Mouse (Mus musculus) hindbrain, embryonic 16.5 days (tissue): ENCODE measurements at regions not wholly inside any gene's neighbourhood (a gene's known extent, or its start where the extent isn't known, plus 50 kb on each side); places are given as distances from the start of the nearest gene placed in this dataset.
A peak's percentile ranks its signal among the peaks of the same experiment; 100 is the strongest.

Experiments used
- ATAC-seq: fragments of 200-750 bp; cut with Nextera tagmentation; 2 replicates; pipeline ENCODE4 v1.8.0; 2017; ENCODE audit warnings: moderate TSS enrichment, moderate library complexity
- H3K27ac ChIP-seq: fragments of 300-500 bp; sonication (generic); 2 replicates; pipeline ENCODE4 v1.5.1; 2014; ENCODE audit warnings: low read depth, mild to moderate bottlenecking, control low read depth, low read length, moderate library complexity
- H3K27me3 ChIP-seq: fragments of 300-500 bp; sonication (generic); replicated peaks from 2 replicates; pipeline ENCODE4 v1.6.1; 2014; ENCODE audit warnings: low read length; ENCODE audit not compliant: control insufficient read depth, insufficient read depth
- H3K36me3 ChIP-seq: fragments of 300-500 bp; sonication (generic); 2 replicates; pipeline ENCODE4 v1.6.1; 2014; ENCODE audit warnings: mild to moderate bottlenecking, low read length, moderate library complexity, mixed read lengths; ENCODE audit not compliant: control insufficient read depth, insufficient read depth
- H3K4me1 ChIP-seq: fragments of 300-500 bp; sonication (generic); 2 replicates; pipeline ENCODE4 v1.6.1; 2014; ENCODE audit warnings: low read depth, low read length; ENCODE audit not compliant: control insufficient read depth, insufficient read depth
- H3K4me2 ChIP-seq: fragments of 300-500 bp; sonication (generic); 2 replicates; pipeline ENCODE4 v1.6.1; 2014; ENCODE audit warnings: mild to moderate bottlenecking, low read length, control low read depth, moderate library complexity
- H3K4me3 ChIP-seq: fragments of 300-500 bp; sonication (generic); 2 replicates; pipeline ENCODE4 v1.5.1; 2014; ENCODE audit warnings: mild to moderate bottlenecking, low read length, control low read depth, moderate library complexity
- H3K9ac ChIP-seq: fragments of 300-500 bp; sonication (generic); 2 replicates; pipeline ENCODE4 v1.6.1; 2014; ENCODE audit warnings: low read depth, mild to moderate bottlenecking, control low read depth, low read length, moderate library complexity
- H3K9me3 ChIP-seq: fragments of 300-500 bp; sonication (generic); 2 replicates; pipeline ENCODE4 v1.6.1; 2014; ENCODE audit warnings: mild to moderate bottlenecking, low read length, moderate library complexity; ENCODE audit not compliant: control insufficient read depth
- WGBS: fragments of 180-500 bp; shearing (Covaris S2); extraction: QIAGEN DNeasy Blood & Tissue Kit; methylation state at CpG from one replicate; pipeline ENCODE4 v1.1.7; 2014; 5-methylcytosine and 5-hydroxymethylcytosine counted together

GRCm38 (mm10) chr16:39229501-39229900, 337.0 kb downstream of the Igsf11 start:
- 55% methylated on average over 7 of the region's 7 CpGs for WGBS
- Histone ChIP-seq H3K9me3 (0 out of 2 replicates have a peak, but pooled peaks cover 2% of the 10 kb centered on the region), H3K36me3 (no peaks in the 10 kb centered on the region), H3K4me1 (peaks cover 15% of the 10 kb centered on the region), H3K27me3 (no peaks in the 10 kb centered on the region), H3K4me3 (no peak overlapping the region), H3K27ac (no peak overlapping the region), H3K4me2 (no peak overlapping the region), H3K9ac (no peak overlapping the region)
- no peak for ATAC-seq

- no peaks in the 10 kb centered on the region for H3K36me3 ChIP-seq
- 11% methylated on average over 3 of the region's 3 CpGs for WGBS
- H3K4me2 ChIP-seq: no peak overlapping the region
- H3K4me1 ChIP-seq: peaks cover 15% of the 10 kb centered on the region
- 0 out of 2 replicates have a peak, but pooled peaks cover 2% of the 10 kb centered on the region for H3K9me3 ChIP-seq
- H3K27me3 ChIP-seq: no peaks in the 10 kb centered on the region
- H3K4me3 ChIP-seq: no peak overlapping the region
- H3K9ac ChIP-seq: no peak overlapping the region
- peak; percentile 76 for ATAC-seq
- no peak overlapping the region; the same call in 1 of the 2 replicates for H3K27ac ChIP-seq
These were observed 338.0 kb downstream of the Igsf11 start for GRCm38 (mm10) chr16:39230439-39230838.

GRCm38 (mm10) chr16:39234290-39234689, 341.8 kb downstream of the Igsf11 start:
- no peak for ATAC-seq
- Histone ChIP-seq H3K4me1 (peaks cover 15% of the 10 kb centered on the region), H3K4me2 (no peak overlapping the region), H3K9ac (no peak overlapping the region), H3K36me3 (no peaks in the 10 kb centered on the region), H3K27me3 (no peaks in the 10 kb centered on the region), H3K4me3 (no peak overlapping the region), H3K27ac (no peak overlapping the region), H3K9me3 (no peaks in the 10 kb centered on the region)
- WGBS: 57% methylated on average over 2 of the region's 2 CpGs

GRCm38 (mm10) chr16:39273490-39273889, 381.0 kb downstream of the Igsf11 start:
- Histone ChIP-seq H3K4me3 (no peak overlapping the region), H3K36me3 (no peaks in the 10 kb centered on the region), H3K4me2 (no peak overlapping the region), H3K4me1 (no peaks in the 10 kb centered on the region), H3K27ac (no peak overlapping the region), H3K27me3 (no peaks in the 10 kb centered on the region), H3K9me3 (no peaks in the 10 kb centered on the region), H3K9ac (no peak overlapping the region)
- WGBS: 80% methylated on average over 2 of the region's 2 CpGs
- ATAC-seq: no peak

- Histone ChIP-seq H3K27me3 (no peaks in the 10 kb centered on the region), H3K9me3 (no peaks in the 10 kb centered on the region), H3K36me3 (no peaks in the 10 kb centered on the region), H3K27ac (no peak overlapping the region), H3K4me1 (peaks cover 2% of the 10 kb centered on the region; the same call in 1 of the 2 replicates), H3K4me3 (no peak overlapping the region), H3K9ac (no peak overlapping the region), H3K4me2 (no peak overlapping the region)
- 24% methylated on average over 2 of the region's 2 CpGs for WGBS
- peak; percentile 59; the same call in 1 of the 2 replicates for ATAC-seq
These were observed 392.0 kb downstream of the Igsf11 start for GRCm38 (mm10) chr16:39284484-39284883.

- Histone ChIP-seq H3K4me1 (peaks cover 2% of the 10 kb centered on the region; the same call in 1 of the 2 replicates), H3K27me3 (no peaks in the 10 kb centered on the region), H3K9ac (no peak overlapping the region), H3K9me3 (no peaks in the 10 kb centered on the region), H3K4me2 (no peak overlapping the region), H3K4me3 (no peak overlapping the region), H3K27ac (no peak overlapping the region), H3K36me3 (no peaks in the 10 kb centered on the region)
- 73% methylated on average over 3 of the region's 3 CpGs for WGBS
- no peak for ATAC-seq
These were observed 392.7 kb downstream of the Igsf11 start for GRCm38 (mm10) chr16:39285028-39285744.

- Histone ChIP-seq H3K9ac (no peak overlapping the region; the same call in 1 of the 2 replicates), H3K27me3 (no peaks in the 10 kb centered on the region), H3K36me3 (no peaks in the 10 kb centered on the region), H3K4me1 (peaks cover 2% of the 10 kb centered on the region; the same call in 1 of the 2 replicates), H3K9me3 (no peaks in the 10 kb centered on the region), H3K4me3 (no peak overlapping the region), H3K4me2 (no peak overlapping the region), H3K27ac (peak overlapping the region; percentile 39; the same call in 1 of the 2 replicates)
- WGBS: 32% methylated on average over 8 of the region's 8 CpGs
- peak; percentile 94 for ATAC-seq
These were observed 394.5 kb downstream of the Igsf11 start for GRCm38 (mm10) chr16:39286797-39287565.

GRCm38 (mm10) chr16:39298856-39299255, 406.4 kb downstream of the Igsf11 start:
- no peaks in the 10 kb centered on the region for H3K36me3 ChIP-seq
- H3K4me2 ChIP-seq: no peak overlapping the region
- no peak for ATAC-seq
- H3K9me3 ChIP-seq: no peaks in the 10 kb centered on the region
- H3K27me3 ChIP-seq: no peaks in the 10 kb centered on the region
- H3K9ac ChIP-seq: no peak overlapping the region
- H3K4me1 ChIP-seq: peaks cover 7% of the 10 kb centered on the region
- H3K4me3 ChIP-seq: no peak overlapping the region
- H3K27ac ChIP-seq: no peak overlapping the region
- 52% methylated on average over 3 of the region's 3 CpGs for WGBS

- ATAC-seq: peak; percentile 99
- H3K4me2 ChIP-seq: no peak overlapping the region; the same call in 1 of the 2 replicates
These were observed 410.5 kb downstream of the Igsf11 start for GRCm38 (mm10) chr16:39302902-39303361.

More at GRCm38 (mm10) chr16:39302902-39303361, 410.5 kb downstream of the Igsf11 start:
- Histone ChIP-seq H3K4me3 (no peak overlapping the region), H3K4me1 (peaks cover 7% of the 10 kb centered on the region), H3K27ac (peak overlapping the region; percentile 31), H3K27me3 (no peaks in the 10 kb centered on the region), H3K9me3 (no peaks in the 10 kb centered on the region), H3K36me3 (no peaks in the 10 kb centered on the region), H3K9ac (no peak overlapping the region)
- WGBS: 0% methylated on average over 1 of the region's 1 CpGs
